Mouse (Mus musculus): ENCODE data around the gene Plin1. TPM values are rescaled to one million over a fixed set of nuclear protein-coding genes. Genes with fewer than 3 reads are reported as not detected.

Plin1 gene
- polyA plus RNA-seq, 2 experiments = not detected

GRCm38 (mm10) chr7:79744585-79744984, 11.9 kb upstream of the Plin1 start:
- no peak overlapping the region for H3K4me3 ChIP-seq (ENCODE audit: insufficient read depth in 1 of 2, low read depth in 2 of 2, low read length in 2 of 2)

GRCm38 (mm10) chr7:79744051-79744450, 11.3 kb upstream of the Plin1 start:
- WGBS (ENCODE audit: insufficient replicate concordance) = 73% methylated on average over 9 of the region's 9 CpGs
- H3K27me3 ChIP-seq (ENCODE audit: control insufficient read depth, insufficient read depth, low read length) = no peaks in the 10 kb centered on the region
- peaks cover 3 to 6% of the 10 kb centered on the region in 2 experiments; a peak in 2 of 4 replicates for H3K4me1 ChIP-seq (replicated peaks; ENCODE audit: control insufficient read depth in 2 of 2, insufficient read depth in 2 of 2, low read length in 1 of 2)
- H3K4me3 ChIP-seq (ENCODE audit: insufficient read depth in 1 of 2, low read depth in 2 of 2, low read length in 2 of 2) = no peak overlapping the region
- no peak for DNase-seq (ENCODE audit: low read depth in 3 of 3, low spot score in 3 of 3)
- H3K4me2 ChIP-seq (ENCODE audit: low read depth) = no peak overlapping the region
- ATAC-seq (ENCODE audit: insufficient read depth) = no peak
- H3K27ac ChIP-seq = no peak overlapping the region
- H3K36me3 ChIP-seq (replicated peaks; ENCODE audit: control insufficient read depth, insufficient read depth, low read depth) = no peaks in the 10 kb centered on the region
- no peak overlapping the region for H3K9ac ChIP-seq (replicated peaks)
- TF ChIP-seq EP300 (IDR thresholded peaks at IDR 0.05; ENCODE audit: low read depth) (no peak), CTCF (IDR thresholded peaks at IDR 0.05; ENCODE audit: low read depth) (no peak)
- no peaks in the 10 kb centered on the region for H3K9me3 ChIP-seq (ENCODE audit: control insufficient read depth, low read length)

More at GRCm38 (mm10) chr7:79744585-79744984, 11.9 kb upstream of the Plin1 start:
- Histone ChIP-seq H3K36me3 (replicated peaks; ENCODE audit: control insufficient read depth, insufficient read depth, low read depth) (no peaks in the 10 kb centered on the region), H3K27ac (no peak overlapping the region), H3K4me1 (replicated peaks; ENCODE audit: control insufficient read depth in 2 of 2, insufficient read depth in 2 of 2, low read length in 1 of 2) (peaks cover 3 to 6% of the 10 kb centered on the region in 2 experiments; a peak in 2 of 4 replicates), H3K4me2 (ENCODE audit: low read depth) (no peak overlapping the region), H3K27me3 (ENCODE audit: control insufficient read depth, insufficient read depth, low read length) (no peaks in the 10 kb centered on the region), H3K9ac (replicated peaks) (no peak overlapping the region), H3K9me3 (ENCODE audit: control insufficient read depth, low read length) (no peaks in the 10 kb centered on the region)
- TF ChIP-seq CTCF (IDR thresholded peaks at IDR 0.05; ENCODE audit: low read depth) = no peak
- TF ChIP-seq EP300 (IDR thresholded peaks at IDR 0.05; ENCODE audit: low read depth) = no peak
- no peak for DNase-seq (ENCODE audit: low read depth in 3 of 3, low spot score in 3 of 3)
- 33% methylated on average over 5 of the region's 5 CpGs for WGBS (ENCODE audit: insufficient replicate concordance)
- no peak for ATAC-seq (ENCODE audit: insufficient read depth)

DNA sequence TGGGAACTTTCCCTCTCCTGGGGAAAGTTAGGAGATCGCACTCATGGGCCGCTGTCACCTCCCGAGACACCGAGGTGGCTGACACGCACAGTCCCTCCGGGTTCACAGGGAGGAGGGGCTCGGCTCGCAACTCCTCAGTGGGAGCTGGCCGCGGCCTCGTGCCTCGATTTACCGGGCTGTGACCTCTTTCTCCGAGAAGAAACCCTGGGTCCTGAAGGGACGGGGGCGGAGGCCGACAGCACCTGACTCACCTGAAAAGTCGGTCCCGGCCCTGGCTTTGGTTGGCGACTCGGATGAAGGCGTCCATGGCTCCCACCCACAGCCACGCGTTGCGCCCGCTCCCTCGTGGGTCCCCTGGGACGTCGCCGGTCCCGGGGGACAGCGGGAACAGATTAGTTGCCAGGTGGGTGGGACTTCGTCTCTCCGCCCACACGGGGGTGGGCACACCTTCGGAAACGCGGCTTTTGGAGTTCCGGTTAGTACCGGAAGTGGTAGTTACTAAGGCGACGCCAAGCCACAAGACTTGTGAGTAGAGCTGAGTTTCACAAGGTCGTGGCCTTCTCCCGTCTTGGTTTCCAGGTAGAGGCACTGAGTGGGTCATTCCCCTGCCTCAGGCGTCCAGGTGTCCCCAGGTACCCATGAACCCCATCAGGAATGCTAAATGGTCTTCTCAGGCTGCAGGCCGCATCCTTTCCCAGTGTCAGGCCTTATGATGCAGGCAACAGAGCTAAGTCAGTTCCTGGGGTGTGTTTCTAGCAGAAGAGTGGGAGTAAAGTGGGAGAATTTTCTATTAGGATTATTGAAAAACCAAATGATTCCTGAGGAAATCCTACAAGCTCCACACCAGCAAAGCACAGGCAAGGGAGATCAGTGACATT, 10.2 kb upstream of the Plin1 start, which contains the start of the genes Pex11a and Wdr93:
Pex11a (minus strand) TSS at position 473 of the 878 bp plus-strand sequence.
Wdr93 (plus strand) TSS at position 505 of the 878 bp plus-strand sequence.
- H3K9ac ChIP-seq (replicated peaks) = peak within 1 kb of the TSS; percentile 2
- ATAC-seq (ENCODE audit: insufficient read depth) (peak; percentile 48; the same call in 1 of the 2 replicates), DNase-seq (ENCODE audit: low read depth in 3 of 3, low spot score in 3 of 3) (peak; percentile 44 to 55 (median 45))
- H3K27ac ChIP-seq = no peak within 1 kb of the TSS
- H3K4me1 ChIP-seq (replicated peaks; ENCODE audit: control insufficient read depth in 2 of 2, insufficient read depth in 2 of 2, low read length in 1 of 2) = peaks cover 3 to 6% of the 10 kb centered on the region in 2 experiments; a peak in 2 of 4 replicates
- no peaks in the 10 kb centered on the region for H3K27me3 ChIP-seq (ENCODE audit: control insufficient read depth, insufficient read depth, low read length)
- no peaks in the 10 kb centered on the region for H3K9me3 ChIP-seq (ENCODE audit: control insufficient read depth, low read length)
- H3K4me2 ChIP-seq (ENCODE audit: low read depth) = peak within 1 kb of the TSS; percentile 70
- 3% methylated on average over 46 of the region's 46 CpGs for whole genome bisulfite sequencing (ENCODE audit: insufficient replicate concordance)
- H3K4me3 ChIP-seq (ENCODE audit: insufficient read depth in 1 of 2, low read depth in 2 of 2, low read length in 2 of 2) = peak within 1 kb of the TSS; percentile 51 to 60
- TF ChIP-seq CTCF (IDR thresholded peaks at IDR 0.05; ENCODE audit: low read depth) (no peak), EP300 (IDR thresholded peaks at IDR 0.05; ENCODE audit: low read depth) (no peak)
- H3K36me3 ChIP-seq (replicated peaks; ENCODE audit: control insufficient read depth, insufficient read depth, low read depth) = no peaks in the 10 kb centered on the region

- Histone ChIP-seq H3K27me3 (ENCODE audit: control insufficient read depth, insufficient read depth, low read length) (no peaks in the 10 kb centered on the region), H3K9ac (replicated peaks) (peak overlapping the region; percentile 2), H3K4me2 (ENCODE audit: low read depth) (peak overlapping the region; percentile 70), H3K36me3 (replicated peaks; ENCODE audit: control insufficient read depth, insufficient read depth, low read depth) (no peaks in the 10 kb centered on the region), H3K9me3 (ENCODE audit: control insufficient read depth, low read length) (no peaks in the 10 kb centered on the region), H3K27ac (no peak overlapping the region), H3K4me1 (replicated peaks; ENCODE audit: control insufficient read depth in 2 of 2, insufficient read depth in 2 of 2, low read length in 1 of 2) (peaks cover 3 to 6% of the 10 kb centered on the region in 2 experiments; a peak in 2 of 4 replicates), H3K4me3 (ENCODE audit: insufficient read depth in 1 of 2, low read depth in 2 of 2, low read length in 2 of 2) (peak overlapping the region; percentile 51 to 60)
- WGBS (ENCODE audit: insufficient replicate concordance) = 9% methylated on average over 11 of the region's 11 CpGs
- DNase-seq (ENCODE audit: low read depth in 3 of 3, low spot score in 3 of 3) = peak in 1 of 3 experiments; percentile 14
- no peak for ATAC-seq (ENCODE audit: insufficient read depth)
- TF ChIP-seq CTCF (IDR thresholded peaks at IDR 0.05; ENCODE audit: low read depth) = no peak
- TF ChIP-seq EP300 (IDR thresholded peaks at IDR 0.05; ENCODE audit: low read depth) = no peak; the same call in 1 of the 2 replicates
Measured at GRCm38 (mm10) chr7:79742277-79742658, 9.6 kb upstream of the Plin1 start.

GRCm38 (mm10) chr7:79740279-79740678, 7.6 kb upstream of the Plin1 start:
- peaks cover 3 to 6% of the 10 kb centered on the region in 2 experiments; a peak in 2 of 4 replicates for H3K4me1 ChIP-seq (replicated peaks; ENCODE audit: control insufficient read depth in 2 of 2, insufficient read depth in 2 of 2, low read length in 1 of 2)
- DNase-seq (ENCODE audit: low read depth in 3 of 3, low spot score in 3 of 3) = no peak
- H3K9me3 ChIP-seq (ENCODE audit: control insufficient read depth, low read length) = no peaks in the 10 kb centered on the region
- ATAC-seq (ENCODE audit: insufficient read depth) = no peak
- H3K4me2 ChIP-seq (ENCODE audit: low read depth) = no peak overlapping the region
- no peak overlapping the region for H3K4me3 ChIP-seq (ENCODE audit: insufficient read depth in 1 of 2, low read depth in 2 of 2, low read length in 2 of 2)
- H3K27me3 ChIP-seq (ENCODE audit: control insufficient read depth, insufficient read depth, low read length) = no peaks in the 10 kb centered on the region
- TF ChIP-seq CTCF (IDR thresholded peaks at IDR 0.05; ENCODE audit: low read depth) (no peak), EP300 (IDR thresholded peaks at IDR 0.05; ENCODE audit: low read depth) (no peak)
- no peak overlapping the region for H3K27ac ChIP-seq
- H3K9ac ChIP-seq (replicated peaks) = no peak overlapping the region
- WGBS (ENCODE audit: insufficient replicate concordance) = 52% methylated on average over 4 of the region's 4 CpGs
- no peaks in the 10 kb centered on the region for H3K36me3 ChIP-seq (replicated peaks; ENCODE audit: control insufficient read depth, insufficient read depth, low read depth)
